Mouse (Mus musculus): Measurements from ENCODE around the gene Hivep3.

Hivep3 gene

GRCm38 (mm10) chr4:119875592-119875991 lies 142.0 kb downstream of the Hivep3 start:
- DNase-seq (ENCODE audit: low read depth): no peak

GRCm38 (mm10) chr4:119876535-119877160 lies 143.1 kb downstream of the Hivep3 start:
- DNase-seq (ENCODE audit: low read depth): no peak

GRCm38 (mm10) chr4:119878218-119878617 lies 144.6 kb downstream of the Hivep3 start:
- DNase-seq (ENCODE audit: low read depth): peak; percentile 4

- DNase-seq (ENCODE audit: low read depth): no peak
These were observed 146.1 kb downstream of the Hivep3 start for GRCm38 (mm10) chr4:119879671-119880070.

- no peak for DNase-seq (ENCODE audit: low read depth)
These were observed 146.7 kb downstream of the Hivep3 start for GRCm38 (mm10) chr4:119880270-119880669.

- DNase-seq (ENCODE audit: low read depth): no peak
These were observed 147.7 kb downstream of the Hivep3 start for GRCm38 (mm10) chr4:119881292-119881691.

- DNase-seq (ENCODE audit: low read depth): no peak
These were observed 148.8 kb downstream of the Hivep3 start for GRCm38 (mm10) chr4:119882401-119882800.

GRCm38 (mm10) chr4:119882814-119883213 lies 149.2 kb downstream of the Hivep3 start:
- DNase-seq (ENCODE audit: low read depth): no peak

GRCm38 (mm10) chr4:119886621-119887020 lies 153.0 kb downstream of the Hivep3 start:
- DNase-seq (ENCODE audit: low read depth): no peak

- no peak for DNase-seq (ENCODE audit: low read depth)
These were observed 154.1 kb downstream of the Hivep3 start for GRCm38 (mm10) chr4:119887523-119888177.

- DNase-seq (ENCODE audit: low read depth): no peak
These were observed 156.2 kb downstream of the Hivep3 start for GRCm38 (mm10) chr4:119889760-119890159.

- no peak for DNase-seq (ENCODE audit: low read depth)
These were observed 159.7 kb downstream of the Hivep3 start for GRCm38 (mm10) chr4:119893255-119893779.

- DNase-seq (ENCODE audit: low read depth): no peak
These were observed 161.3 kb downstream of the Hivep3 start for GRCm38 (mm10) chr4:119894797-119895458.

- no peak for DNase-seq (ENCODE audit: low read depth)
These were observed 161.9 kb downstream of the Hivep3 start for GRCm38 (mm10) chr4:119895504-119895903.

- no peak for DNase-seq (ENCODE audit: low read depth)
These were observed 163.0 kb downstream of the Hivep3 start for GRCm38 (mm10) chr4:119896572-119896971.

- DNase-seq (ENCODE audit: low read depth): peak; percentile 15
These were observed 163.7 kb downstream of the Hivep3 start for GRCm38 (mm10) chr4:119897054-119897855.

GRCm38 (mm10) chr4:119901556-119902491 lies 168.2 kb downstream of the Hivep3 start:
- DNase-seq (ENCODE audit: low read depth): no peak

GRCm38 (mm10) chr4:119903328-119903727 lies 169.7 kb downstream of the Hivep3 start:
- DNase-seq (ENCODE audit: low read depth): no peak

- no peak for DNase-seq (ENCODE audit: low read depth)
These were observed 170.2 kb downstream of the Hivep3 start for GRCm38 (mm10) chr4:119903806-119904205.

- DNase-seq (ENCODE audit: low read depth): no peak
These were observed 170.7 kb downstream of the Hivep3 start for GRCm38 (mm10) chr4:119904296-119904695.

- peak; percentile 42 for DNase-seq (ENCODE audit: low read depth)
These were observed 173.5 kb downstream of the Hivep3 start for GRCm38 (mm10) chr4:119907106-119907505.

Measured in induced T-regulatory cell, adult 2 months (primary cell).